Mouse (Mus musculus) MEL (cell line): ENCODE data around the gene Eif1. TPM values are rescaled to one million over a fixed set of nuclear protein-coding genes. Genes with fewer than 3 reads are reported as not detected.

ENCODE experiments used
- DNase-seq: peaks from one replicate; pipeline ENCODE4 v3.0.0; 2011; ENCODE audit warnings: low read depth, low spot score
- H3K27ac ChIP-seq: 2 replicates; pipeline ENCODE4 v1.5.1; 2012; ENCODE audit warnings: low read depth, mild to moderate bottlenecking, control low read depth, low read length, moderate library complexity; ENCODE audit not compliant: control insufficient read depth
- H3K27me3 ChIP-seq, 2 experiments: fragments of 150-350 bp in 1 of 2; sonication (generic) in 1 of 2; 2 replicates each; pipeline ENCODE4 v1.6.1; 2012; ENCODE audit warnings: low read length in 2 of 2, mild to moderate bottlenecking in 2 of 2, improper control_type of control experiment in 1 of 2, moderate library complexity in 1 of 2; ENCODE audit not compliant: insufficient read depth in 2 of 2, control insufficient read depth in 1 of 2
- H3K36me3 ChIP-seq, 2 experiments: 2 replicates each; pipeline ENCODE4 v1.6.1; 2012 to 2014; ENCODE audit warnings: low read length in 2 of 2, improper control_type of control experiment in 1 of 2, inconsistent platforms in 1 of 2, mild to moderate bottlenecking in 1 of 2; ENCODE audit not compliant: insufficient read depth in 2 of 2, control insufficient read depth in 1 of 2
- H3K4me1 ChIP-seq, 2 experiments: fragments of 150-350 bp in 1 of 2; sonication (generic) in 1 of 2; 2 replicates each; pipeline ENCODE4 v1.6.1; 2012; ENCODE audit warnings: low read length in 2 of 2, improper control_type of control experiment in 1 of 2, mild to moderate bottlenecking in 1 of 2; ENCODE audit not compliant: insufficient read depth in 2 of 2, control insufficient read depth in 1 of 2
- H3K4me3 ChIP-seq, 2 experiments: fragments of 150-350 bp in 1 of 2; sonication (generic) in 1 of 2; 2 replicates each; pipeline ENCODE4 v1.5.1; 2012; ENCODE audit warnings: low read depth in 2 of 2, low read length in 2 of 2, mild to moderate bottlenecking in 2 of 2, moderate library complexity in 2 of 2, control low read depth in 1 of 2, improper control_type of control experiment in 1 of 2; ENCODE audit not compliant: control insufficient read depth in 1 of 2, insufficient read depth in 1 of 2
- H3K79me2 ChIP-seq: 2 replicates; pipeline ENCODE4 v1.6.1; 2012; ENCODE audit warnings: mild to moderate bottlenecking, low read length, moderate library complexity; ENCODE audit not compliant: control insufficient read depth, poor library complexity, insufficient read depth
- H3K9ac ChIP-seq: 2 replicates; pipeline ENCODE4 v1.6.1; 2012; ENCODE audit warnings: low read depth, mild to moderate bottlenecking, control low read depth, low read length, moderate library complexity; ENCODE audit not compliant: control insufficient read depth, poor library complexity, severe bottlenecking
- H3K9me3 ChIP-seq: fragments of 150-350 bp; sonication (generic); replicated peaks from 2 replicates; pipeline ENCODE4 v1.6.1; 2012; ENCODE audit warnings: mild to moderate bottlenecking, low read length, improper control_type of control experiment, moderate library complexity; ENCODE audit not compliant: insufficient read depth
- BHLHE40 ChIP-seq: IDR thresholded peaks from 2 replicates; pipeline ENCODE4 v1.6.1; 2012; ENCODE audit warnings: low read depth, mild to moderate bottlenecking, inconsistent platforms, low read length, improper control_type of control experiment, borderline replicate concordance
- CHD1 ChIP-seq: IDR thresholded peaks from 2 replicates; pipeline ENCODE4 v1.6.1; 2012; ENCODE audit warnings: low read depth, mild to moderate bottlenecking, inconsistent platforms, low read length, improper control_type of control experiment
- CHD2 ChIP-seq: IDR thresholded peaks from 2 replicates; pipeline ENCODE4 v1.6.1; 2011; ENCODE audit warnings: low read length, improper control_type of control experiment
- CTCF ChIP-seq, 3 experiments: IDR thresholded peaks in 2 of 3; conservative IDR thresholded peaks in 1 of 3; 2 replicates each; pipeline ENCODE4 v1.5.1; 2011 to 2012; ENCODE audit warnings: low read length in 3 of 3, low read depth in 2 of 3, mild to moderate bottlenecking in 2 of 3, improper control_type of control experiment in 1 of 3, inconsistent platforms in 1 of 3, mixed read lengths in 1 of 3, moderate library complexity in 1 of 3; ENCODE audit not compliant: control insufficient read depth in 1 of 3, insufficient read depth in 1 of 3, poor library complexity in 1 of 3, severe bottlenecking in 1 of 3
- ELF1 ChIP-seq: IDR thresholded peaks from 2 replicates; pipeline ENCODE4 v1.6.1; 2014; ENCODE audit warnings: low read depth, mild to moderate bottlenecking, inconsistent platforms, low read length, improper control_type of control experiment, moderate library complexity
- EP300 ChIP-seq, 2 experiments: IDR thresholded peaks; 2 replicates each; pipeline ENCODE4 v1.6.1; 2011; ENCODE audit warnings: improper control_type of control experiment in 2 of 2, low read length in 2 of 2, low read depth in 1 of 2, mild to moderate bottlenecking in 1 of 2
- ETS1 ChIP-seq: IDR thresholded peaks from 2 replicates; pipeline ENCODE4 v1.6.1; 2012; ENCODE audit warnings: low read depth, mild to moderate bottlenecking, inconsistent platforms, low read length, improper control_type of control experiment, moderate library complexity
- GABPA ChIP-seq: IDR thresholded peaks from 2 replicates; pipeline ENCODE4 v1.6.1; 2012; ENCODE audit warnings: low read depth, mild to moderate bottlenecking, inconsistent platforms, low read length, improper control_type of control experiment, moderate library complexity
- GATA1 ChIP-seq: IDR thresholded peaks from 2 replicates; pipeline ENCODE4 v1.6.1; 2011; ENCODE audit warnings: low read depth, low read length, improper control_type of control experiment
- HCFC1 ChIP-seq: IDR thresholded peaks from 2 replicates; pipeline ENCODE4 v1.6.1; 2012; ENCODE audit warnings: low read depth, mild to moderate bottlenecking, inconsistent platforms, low read length, improper control_type of control experiment, moderate library complexity
- JUND ChIP-seq: IDR thresholded peaks from 2 replicates; pipeline ENCODE4 v1.6.1; 2011; ENCODE audit warnings: low read depth, mild to moderate bottlenecking, improper control_type of control experiment, low read length
- KAT2A ChIP-seq: conservative IDR thresholded peaks from 2 replicates; pipeline ENCODE4 v1.6.1; 2012; ENCODE audit warnings: low read depth, low read length, improper control_type of control experiment, inconsistent platforms
- MAX ChIP-seq: IDR thresholded peaks from 2 replicates; pipeline ENCODE4 v1.6.1; 2011; ENCODE audit warnings: low read length, improper control_type of control experiment
- MAZ ChIP-seq: IDR thresholded peaks from 2 replicates; pipeline ENCODE4 v1.6.1; 2012; ENCODE audit warnings: low read depth, mild to moderate bottlenecking, inconsistent platforms, low read length, improper control_type of control experiment
- MEF2A ChIP-seq: IDR thresholded peaks from 2 replicates; pipeline ENCODE4 v1.6.1; 2014; ENCODE audit warnings: low read depth, mild to moderate bottlenecking, inconsistent platforms, low read length, improper control_type of control experiment; ENCODE audit not compliant: poor library complexity, insufficient replicate concordance, severe bottlenecking; ENCODE audit errors: extremely low read depth
- MXI1 ChIP-seq: IDR thresholded peaks from 2 replicates; pipeline ENCODE4 v1.6.1; 2011; ENCODE audit warnings: mild to moderate bottlenecking, low read depth, low read length, improper control_type of control experiment
- MYB ChIP-seq: IDR thresholded peaks from 2 replicates; pipeline ENCODE4 v1.6.1; 2011; ENCODE audit warnings: mild to moderate bottlenecking, low read depth, low read length, improper control_type of control experiment
- MYC ChIP-seq: IDR thresholded peaks from 2 replicates; pipeline ENCODE4 v1.6.1; 2011; ENCODE audit warnings: low read depth, mild to moderate bottlenecking, low read length, improper control_type of control experiment, moderate library complexity
- NELFE ChIP-seq: IDR thresholded peaks from 2 replicates; pipeline ENCODE4 v1.6.1; 2011; ENCODE audit warnings: low read depth, low read length, improper control_type of control experiment
- POLR2A ChIP-seq, 2 experiments: IDR thresholded peaks; 2 replicates each; pipeline ENCODE4 v1.6.1; 2011 to 2012; ENCODE audit warnings: low read length in 2 of 2, mild to moderate bottlenecking in 2 of 2, control low read depth in 1 of 2, improper control_type of control experiment in 1 of 2, low read depth in 1 of 2, moderate library complexity in 1 of 2; ENCODE audit not compliant: control insufficient read depth in 1 of 2, insufficient read depth in 1 of 2, poor library complexity in 1 of 2
- POLR2AphosphoS2 ChIP-seq: IDR thresholded peaks from 2 replicates; pipeline ENCODE4 v1.6.1; 2011; ENCODE audit warnings: low read length, improper control_type of control experiment
- POLR2AphosphoS5 ChIP-seq: IDR thresholded peaks from 2 replicates; pipeline ENCODE4 v1.6.1; 2012; ENCODE audit warnings: low read depth, borderline replicate concordance, mild to moderate bottlenecking, inconsistent platforms, low read length, moderate library complexity, mixed read lengths
- RAD21 ChIP-seq: IDR thresholded peaks from 2 replicates; pipeline ENCODE4 v1.6.1; 2011; ENCODE audit warnings: mild to moderate bottlenecking, low read depth, low read length, improper control_type of control experiment
- RCOR1 ChIP-seq: IDR thresholded peaks from 2 replicates; pipeline ENCODE4 v1.6.1; 2012; ENCODE audit warnings: low read depth, mild to moderate bottlenecking, inconsistent platforms, low read length, improper control_type of control experiment
- SIN3A ChIP-seq: IDR thresholded peaks from 2 replicates; pipeline ENCODE4 v1.6.1; 2012; ENCODE audit warnings: low read length, improper control_type of control experiment, inconsistent platforms
- SMC3 ChIP-seq: IDR thresholded peaks from 2 replicates; pipeline ENCODE4 v1.6.1; 2011; ENCODE audit warnings: low read depth, low read length, improper control_type of control experiment
- TBP ChIP-seq: IDR thresholded peaks from 2 replicates; pipeline ENCODE4 v1.8.0; 2011; ENCODE audit warnings: low read depth, low read length, improper control_type of control experiment
- TCF12 ChIP-seq: IDR thresholded peaks from 2 replicates; pipeline ENCODE4 v1.6.1; 2014; ENCODE audit warnings: low read depth, mild to moderate bottlenecking, inconsistent platforms, low read length, improper control_type of control experiment, moderate library complexity
- UBTF ChIP-seq: IDR thresholded peaks from 2 replicates; pipeline ENCODE4 v1.6.1; 2012; ENCODE audit warnings: low read depth, mild to moderate bottlenecking, inconsistent platforms, low read length, improper control_type of control experiment, moderate library complexity, borderline replicate concordance; ENCODE audit not compliant: insufficient read depth
- USF1 ChIP-seq: IDR thresholded peaks from 2 replicates; pipeline ENCODE4 v1.6.1; 2014; ENCODE audit warnings: low read depth, mild to moderate bottlenecking, inconsistent platforms, low read length, improper control_type of control experiment, moderate library complexity
- USF2 ChIP-seq, 2 experiments: IDR thresholded peaks; 2 replicates each; pipeline ENCODE4 v1.6.1; 2011 to 2012; ENCODE audit warnings: improper control_type of control experiment in 2 of 2, low read length in 2 of 2, borderline replicate concordance in 1 of 2, inconsistent platforms in 1 of 2, low read depth in 1 of 2, mild to moderate bottlenecking in 1 of 2; ENCODE audit not compliant: insufficient read depth in 1 of 2
- ZC3H11A ChIP-seq: IDR thresholded peaks from 2 replicates; pipeline ENCODE4 v1.6.1; 2012; ENCODE audit warnings: low read depth, mild to moderate bottlenecking, inconsistent platforms, low read length, improper control_type of control experiment
- ZKSCAN1 ChIP-seq: IDR thresholded peaks from 2 replicates; pipeline ENCODE4 v1.6.1; 2012; ENCODE audit warnings: low read depth, mild to moderate bottlenecking, inconsistent platforms, low read length, improper control_type of control experiment, moderate library complexity
- ZMIZ1 ChIP-seq: IDR thresholded peaks from 2 replicates; pipeline ENCODE4 v1.6.1; 2012; ENCODE audit warnings: low read depth, mild to moderate bottlenecking, inconsistent platforms, low read length, improper control_type of control experiment, moderate library complexity
- ZNF384 ChIP-seq: IDR thresholded peaks from 2 replicates; pipeline ENCODE4 v1.6.1; 2012; ENCODE audit warnings: low read depth, mild to moderate bottlenecking, inconsistent platforms, low read length, improper control_type of control experiment
- polyA plus RNA-seq, 2 experiments: library from polyadenylated mRNA; stranded (reverse) in 1 of 2; unstranded in 1 of 2; fragments of >175 nt in 1 of 2; fragments of >200 nt in 1 of 2; gene quantifications; 2 replicates each; pipeline versions ENCODE4 v1.2.1 to v1.2.4; 2012; ENCODE audit warnings: low replicate concordance in 2 of 2, low read depth in 1 of 2; ENCODE audit not compliant: insufficient read length in 2 of 2, insufficient read depth in 1 of 2, missing spikeins in 1 of 2
- total RNA-seq: library from RNA; depleted of rRNA; stranded (reverse); fragments of 300-350 nt; gene quantifications from 2 replicates; pipeline ENCODE4 v1.2.3, GENCODE M21; 2012

Gene Eif1
- total and polyA plus RNA-seq, 3 experiments = 289 to 926 (median 320) TPM

DNA sequence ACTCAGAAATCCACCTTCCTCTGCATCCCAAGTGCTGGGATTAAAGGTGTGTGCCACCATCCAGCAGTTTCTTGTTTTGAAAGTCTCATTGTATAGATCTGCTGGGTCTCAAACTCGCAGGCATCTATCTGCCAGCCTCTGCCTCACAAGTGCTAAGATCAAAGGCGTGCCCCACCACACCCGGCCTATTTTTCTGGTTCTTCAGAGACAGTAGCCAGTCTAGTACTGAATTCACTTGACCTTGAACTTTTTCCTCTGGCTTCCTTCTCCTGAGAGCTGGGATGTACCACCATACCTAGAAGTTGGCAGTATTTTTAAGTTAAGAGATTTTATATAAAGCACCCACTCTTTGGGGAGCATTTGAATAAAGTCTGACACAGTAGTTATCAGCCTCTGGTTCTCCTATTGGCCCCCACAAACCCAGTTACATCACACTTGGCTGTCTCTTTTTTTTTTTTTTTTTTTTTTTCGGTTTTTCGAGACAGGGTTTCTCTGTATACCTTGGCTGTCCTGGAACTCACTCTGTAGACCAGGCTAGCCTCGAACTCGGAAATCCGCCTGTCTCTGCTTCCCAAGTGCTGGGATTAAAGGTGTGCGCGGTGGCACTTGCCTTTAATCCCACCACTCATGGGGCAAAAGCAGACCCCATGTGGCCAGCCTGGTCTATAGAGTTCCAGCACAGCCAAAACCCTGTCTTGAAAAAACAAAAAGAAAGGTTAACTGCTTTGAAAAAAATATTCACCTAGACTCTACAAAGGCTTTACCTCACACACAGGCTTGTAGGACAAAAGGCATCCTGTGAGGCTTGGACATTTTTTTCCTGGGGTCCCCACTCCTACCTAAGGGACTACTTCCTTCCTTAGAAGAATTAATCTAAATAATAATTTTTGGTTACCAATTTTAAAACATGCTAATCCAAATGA lies 895 bp upstream of the Eif1 start:
- peaks cover 18% of the 10 kb centered on the region for H3K79me2 ChIP-seq
- peak overlapping the region; percentile 95 for H3K27ac ChIP-seq
- peaks cover 10 to 27% of the 10 kb centered on the region in 2 experiments for H3K36me3 ChIP-seq
- DNase-seq = peak; percentile 86
- peaks cover 10 to 23% of the 10 kb centered on the region in 2 experiments; a peak in 3 of 4 replicates for H3K4me1 ChIP-seq
- H3K9me3 ChIP-seq = no peaks in the 10 kb centered on the region
- peak overlapping the region; percentile 62 to 69 for H3K4me3 ChIP-seq
- peak overlapping the region; percentile 85 for H3K9ac ChIP-seq
- no peaks in the 10 kb centered on the region for H3K27me3 ChIP-seq
- TF ChIP-seq MAZ (no peak), ZKSCAN1 (no peak; the same call in 1 of the 2 replicates), ZC3H11A (no peak), HCFC1 (peak; percentile 44; the same call in 1 of the 2 replicates), TBP (peak; percentile 58), ELF1 (no peak), UBTF (no peak), GABPA (no peak), ETS1 (peak; percentile 77), ZNF384 (peak; percentile 98), TCF12 (peak; percentile 23; the same call in 1 of the 2 replicates), MYC (peak; percentile 58; the same call in 1 of the 2 replicates), RAD21 (no peak), CHD2 (no peak), CHD1 (peak; percentile 90; the same call in 1 of the 2 replicates), MXI1 (peak; percentile 60; the same call in 1 of the 2 replicates), SMC3 (no peak), SIN3A (no peak), BHLHE40 (no peak), POLR2AphosphoS2 (no peak), MYB (no peak), MEF2A (no peak), KAT2A (no peak), USF1 (no peak), JUND (no peak), ZMIZ1 (peak; percentile 52; the same call in 1 of the 2 replicates), USF2 (IDR thresholded peaks at IDR 0.05; ENCODE audit: borderline replicate concordance in 1 of 2, insufficient read depth in 1 of 2, low read depth in 1 of 2, low read length in 2 of 2) (no peak), POLR2AphosphoS5 (no peak), CTCF (IDR thresholded peaks at IDR 0.05 in 2 of 3, conservative IDR thresholded peaks at IDR 0.05 in 1 of 3; ENCODE audit: control insufficient read depth in 1 of 3, insufficient read depth in 1 of 3, low read depth in 2 of 3, low read length in 3 of 3, poor library complexity in 1 of 3, severe bottlenecking in 1 of 3) (no peak), POLR2A (IDR thresholded peaks at IDR 0.05; ENCODE audit: control insufficient read depth in 1 of 2, insufficient read depth in 1 of 2, low read depth in 1 of 2, low read length in 2 of 2, poor library complexity in 1 of 2) (peak; percentile 4 to 21; a peak in 1 of 4 replicates), GATA1 (peak; percentile 52), EP300 (IDR thresholded peaks at IDR 0.05; ENCODE audit: low read depth in 1 of 2, low read length in 2 of 2) (no peak; a peak in 1 of 4 replicates), NELFE (peak; percentile 31), MAX (peak; percentile 20; the same call in 1 of the 2 replicates), RCOR1 (no peak)
